Mouse (Mus musculus): ENCODE data around the gene Lrrn4cl. TPM values are rescaled to one million over a fixed set of nuclear protein-coding genes. Genes with fewer than 3 reads are reported as not detected.

Gene Lrrn4cl
- polyA plus RNA-seq, 1 experiment: 0.09 TPM

Other genes starting within 250 kb of the Lrrn4cl start
- gene Slc22a6, start 232.7 kb upstream of the Lrrn4cl start, polyA plus RNA-seq (2012; ENCODE audit: low replicate concordance): not detected in 2 replicates
- gene Chrm1, start 187.0 kb upstream of the Lrrn4cl start, polyA plus RNA-seq (2012; ENCODE audit: low replicate concordance): not detected in 2 replicates
- 129 and 167 TPM in 2 replicates for gene Slc3a2, start 127.4 kb upstream of the Lrrn4cl start, polyA plus RNA-seq (2012; ENCODE audit: low replicate concordance)
- gene Wdr74, start 114.9 kb upstream of the Lrrn4cl start, polyA plus RNA-seq (2012; ENCODE audit: low replicate concordance): 21.6 and 29.2 TPM in 2 replicates
- gene 1700092M07Rik, start 110.0 kb upstream of the Lrrn4cl start, polyA plus RNA-seq (2012; ENCODE audit: low replicate concordance): not detected in 2 replicates
- 17.5 and 22.6 TPM in 2 replicates for gene Stx5a, start 109.4 kb upstream of the Lrrn4cl start, polyA plus RNA-seq (2012; ENCODE audit: low replicate concordance)
- gene Nxf1, start 93.7 kb upstream of the Lrrn4cl start, polyA plus RNA-seq (2012; ENCODE audit: low replicate concordance): 39.0 and 42.9 TPM in 2 replicates
- 69.6 and 147 TPM in 2 replicates for gene Tmem223, start 79.8 kb upstream of the Lrrn4cl start, polyA plus RNA-seq (2012; ENCODE audit: low replicate concordance)
- gene Tmem179b, start 76.3 kb upstream of the Lrrn4cl start, polyA plus RNA-seq (2012; ENCODE audit: low replicate concordance): 19.3 and 85.5 TPM in 2 replicates
- gene Taf6l, start 64.4 kb upstream of the Lrrn4cl start, polyA plus RNA-seq (2012; ENCODE audit: low replicate concordance): 47.7 and 56.1 TPM in 2 replicates
- gene Polr2g, start 52.2 kb upstream of the Lrrn4cl start, polyA plus RNA-seq (2012; ENCODE audit: low replicate concordance): 4.5 and 17.9 TPM in 2 replicates
- 0.39 and 2.0 TPM in 2 replicates for gene Zbtb3, start 48.2 kb upstream of the Lrrn4cl start, polyA plus RNA-seq (2012; ENCODE audit: low replicate concordance)
- 4.0 and 4.6 TPM in 2 replicates for gene Ttc9c, start 31.4 kb upstream of the Lrrn4cl start, polyA plus RNA-seq (2012; ENCODE audit: low replicate concordance)
- 59.4 and 120 TPM in 2 replicates for gene Hnrnpul2, start 30.8 kb upstream of the Lrrn4cl start, polyA plus RNA-seq (2012; ENCODE audit: low replicate concordance)
- gene AC129217.1, start 21.0 kb upstream of the Lrrn4cl start, polyA plus RNA-seq (2012; ENCODE audit: low replicate concordance): 40.3 and 101 TPM in 2 replicates
- 36.5 and 111 TPM in 2 replicates for gene Bscl2, start 13.3 kb upstream of the Lrrn4cl start, polyA plus RNA-seq (2012; ENCODE audit: low replicate concordance)
- gene Gng3, start 11.6 kb upstream of the Lrrn4cl start, polyA plus RNA-seq (2012; ENCODE audit: low replicate concordance): not detected in 2 replicates
- 78.0 and 79.9 TPM in 2 replicates for gene Ubxn1, start 20.7 kb downstream of the Lrrn4cl start, polyA plus RNA-seq (2012; ENCODE audit: low replicate concordance)
- 10.7 and 29.9 TPM in 2 replicates for gene Uqcc3, start 30.2 kb downstream of the Lrrn4cl start, polyA plus RNA-seq (2012; ENCODE audit: low replicate concordance)
- gene Lbhd1, start 33.0 kb downstream of the Lrrn4cl start, polyA plus RNA-seq (2012; ENCODE audit: low replicate concordance): 1.7 TPM in 1 of 2 replicates, not detected in the other
- gene Gm49403, start 33.2 kb downstream of the Lrrn4cl start, polyA plus RNA-seq (2012; ENCODE audit: low replicate concordance): not detected in 2 replicates
- 12.1 and 24.9 TPM in 2 replicates for gene 1810009A15Rik, start 38.1 kb downstream of the Lrrn4cl start, polyA plus RNA-seq (2012; ENCODE audit: low replicate concordance)
- gene Gm49416, start 38.2 kb downstream of the Lrrn4cl start, polyA plus RNA-seq (2012; ENCODE audit: low replicate concordance): 0.92 and 16.1 TPM in 2 replicates
- gene Ints5, start 42.2 kb downstream of the Lrrn4cl start, polyA plus RNA-seq (2012; ENCODE audit: low replicate concordance): 35.0 and 93.2 TPM in 2 replicates
- gene Ganab, start 47.3 kb downstream of the Lrrn4cl start, polyA plus RNA-seq (2012; ENCODE audit: low replicate concordance): 35.8 and 36.8 TPM in 2 replicates
- gene B3gat3, start 69.6 kb downstream of the Lrrn4cl start, polyA plus RNA-seq (2012; ENCODE audit: low replicate concordance): 110 and 144 TPM in 2 replicates
- 28.2 and 31.8 TPM in 2 replicates for gene Rom1, start 78.6 kb downstream of the Lrrn4cl start, polyA plus RNA-seq (2012; ENCODE audit: low replicate concordance)
- gene Eml3, start 78.8 kb downstream of the Lrrn4cl start, polyA plus RNA-seq (2012; ENCODE audit: low replicate concordance): 92.9 and 101 TPM in 2 replicates
- 33.6 and 60.7 TPM in 2 replicates for gene Mta2, start 91.1 kb downstream of the Lrrn4cl start, polyA plus RNA-seq (2012; ENCODE audit: low replicate concordance)
- 41.2 and 58.4 TPM in 2 replicates for gene Tut1, start 103.1 kb downstream of the Lrrn4cl start, polyA plus RNA-seq (2012; ENCODE audit: low replicate concordance)
- 34.0 and 130 TPM in 2 replicates for gene Eef1g, start 116.3 kb downstream of the Lrrn4cl start, polyA plus RNA-seq (2012; ENCODE audit: low replicate concordance)
- gene Ahnak, start 138.5 kb downstream of the Lrrn4cl start, polyA plus RNA-seq (2012; ENCODE audit: low replicate concordance): 6.4 and 8.8 TPM in 2 replicates
- not detected in 2 replicates for gene Scgb1a1, start 237.2 kb downstream of the Lrrn4cl start, polyA plus RNA-seq (2012; ENCODE audit: low replicate concordance)

Measured in leukemia stem cell, adult 10-12 weeks (primary cell).